Mouse (Mus musculus) heart, embryonic 13.5 days (tissue): ENCODE data around the gene Dppa2. TPM values are rescaled to one million over a fixed set of nuclear protein-coding genes. Genes with fewer than 3 reads are reported as not detected.

Experiments used
- ATAC-seq: fragments of 200-750 bp; cut with Nextera tagmentation; 2 replicates; pipeline ENCODE4 v1.8.0; 2017; ENCODE audit warnings: moderate TSS enrichment; ENCODE audit not compliant: insufficient number of reproducible peaks, low FRiP score, low TSS enrichment; ENCODE audit errors: extremely low read depth
- H3K27ac ChIP-seq: fragments of 300-500 bp; sonication (generic); replicated peaks from 2 replicates; pipeline ENCODE4 v1.5.1; 2015; ENCODE audit warnings: moderate library complexity, mild to moderate bottlenecking, inconsistent platforms
- H3K27me3 ChIP-seq: fragments of 300-500 bp; sonication (generic); replicated peaks from 2 replicates; pipeline ENCODE4 v1.6.1; 2015; ENCODE audit warnings: mild to moderate bottlenecking, inconsistent platforms
- H3K36me3 ChIP-seq: fragments of 300-500 bp; sonication (generic); 2 replicates; pipeline ENCODE4 v1.6.1; 2015; ENCODE audit warnings: mild to moderate bottlenecking, inconsistent platforms
- H3K4me1 ChIP-seq: fragments of 300-500 bp; sonication (generic); 2 replicates; pipeline ENCODE4 v1.6.1; 2015; ENCODE audit warnings: inconsistent platforms
- H3K4me2 ChIP-seq: fragments of 300-500 bp; sonication (generic); 2 replicates; pipeline ENCODE4 v1.6.1; 2015; ENCODE audit warnings: inconsistent platforms, mild to moderate bottlenecking, moderate library complexity
- H3K4me3 ChIP-seq: fragments of 300-500 bp; sonication (generic); 2 replicates; pipeline ENCODE4 v1.5.1; 2015; ENCODE audit warnings: moderate library complexity, mild to moderate bottlenecking, inconsistent platforms
- H3K9ac ChIP-seq: fragments of 300-500 bp; sonication (generic); 2 replicates; pipeline ENCODE4 v1.6.1; 2015; ENCODE audit warnings: inconsistent platforms, mild to moderate bottlenecking, moderate library complexity
- H3K9me3 ChIP-seq: fragments of 300-500 bp; sonication (generic); 2 replicates; pipeline ENCODE4 v1.6.1; 2016; ENCODE audit warnings: inconsistent platforms
- WGBS: fragments of 180-500 bp; shearing (Covaris S2); methylation state at CpG from one replicate; pipeline ENCODE4 v1.1.7; 2015; ENCODE audit warnings: mixed read lengths; 5-methylcytosine and 5-hydroxymethylcytosine counted together
- polyA plus RNA-seq: library from polyadenylated mRNA; unstranded; fragments of >200 nt; fragmentation: Nextera tagmentation; extraction: Ambion mirVana; gene quantifications from 2 replicates; pipeline ENCODE4 v1.2.1, GENCODE M21; 2015

Gene Dppa2
- not detected in 2 replicates for polyA plus RNA-seq

- no peak within 1 kb of the TSS for H3K9ac ChIP-seq
- no peak within 1 kb of the TSS for H3K27ac ChIP-seq
- H3K4me2 ChIP-seq = no peak within 1 kb of the TSS
- H3K4me1 ChIP-seq = no peaks in the 10 kb centered on the region
- H3K27me3 ChIP-seq = no peaks in the 10 kb centered on the region
- H3K36me3 ChIP-seq = no peaks in the 10 kb centered on the region
- H3K9me3 ChIP-seq = no peaks in the 10 kb centered on the region
- no peak for ATAC-seq
- H3K4me3 ChIP-seq = no peak within 1 kb of the TSS
- 83% methylated on average over 7 of the region's 7 CpGs for WGBS
These were observed at the start of gene Dppa2 for GRCm38 (mm10) chr16:48303509-48303908. TSS of gene Dppa2 (plus strand) at chr16:48303908.

DNA sequence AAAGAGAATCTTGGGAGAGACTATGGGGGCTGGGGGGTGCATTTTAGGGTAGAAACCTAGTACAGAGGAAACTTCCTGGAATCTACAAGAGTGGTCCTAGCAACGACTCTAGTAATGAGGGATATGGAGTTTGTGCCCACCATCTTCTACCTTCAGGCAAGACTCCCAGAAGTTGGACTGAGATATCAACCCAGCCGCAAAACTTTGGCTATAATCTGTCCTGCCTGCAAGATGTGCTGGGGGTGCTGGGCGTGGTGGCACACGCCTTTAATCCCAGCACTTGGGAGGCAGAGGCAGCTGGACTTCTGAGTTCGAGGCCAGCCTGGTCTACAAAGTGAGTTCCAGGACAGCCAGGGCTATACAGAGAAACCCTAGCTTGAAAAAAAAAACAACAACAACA is 49.1 kb upstream of the Dppa2 start:
- Histone ChIP-seq H3K4me3 (no peak overlapping the region), H3K27me3 (no peaks in the 10 kb centered on the region), H3K27ac (no peak overlapping the region), H3K4me2 (no peak overlapping the region), H3K9ac (no peak overlapping the region), H3K4me1 (0 out of 2 replicates have a peak, but pooled peaks cover 5% of the 10 kb centered on the region), H3K36me3 (no peaks in the 10 kb centered on the region), H3K9me3 (no peaks in the 10 kb centered on the region)
- 82% methylated on average over 5 of the region's 5 CpGs for WGBS
- no peak for ATAC-seq

GRCm38 (mm10) chr16:48259519-48259918 is 44.2 kb upstream of the Dppa2 start:
- H3K36me3 ChIP-seq = no peaks in the 10 kb centered on the region
- WGBS = 85% methylated on average over 4 of the region's 4 CpGs
- H3K9me3 ChIP-seq = no peaks in the 10 kb centered on the region
- no peaks in the 10 kb centered on the region for H3K4me1 ChIP-seq
- no peak overlapping the region for H3K27ac ChIP-seq
- no peak overlapping the region for H3K4me2 ChIP-seq
- H3K9ac ChIP-seq = no peak overlapping the region
- H3K27me3 ChIP-seq = no peaks in the 10 kb centered on the region
- no peak overlapping the region for H3K4me3 ChIP-seq
- ATAC-seq = no peak

GRCm38 (mm10) chr16:48262901-48263300 is 40.8 kb upstream of the Dppa2 start:
- Histone ChIP-seq H3K9me3 (no peaks in the 10 kb centered on the region), H3K27ac (no peak overlapping the region), H3K9ac (no peak overlapping the region), H3K4me3 (no peak overlapping the region), H3K4me2 (no peak overlapping the region), H3K36me3 (no peaks in the 10 kb centered on the region), H3K4me1 (no peaks in the 10 kb centered on the region), H3K27me3 (no peaks in the 10 kb centered on the region)
- no peak for ATAC-seq
- WGBS = 62% methylated on average over 1 of the region's 1 CpGs

DNA sequence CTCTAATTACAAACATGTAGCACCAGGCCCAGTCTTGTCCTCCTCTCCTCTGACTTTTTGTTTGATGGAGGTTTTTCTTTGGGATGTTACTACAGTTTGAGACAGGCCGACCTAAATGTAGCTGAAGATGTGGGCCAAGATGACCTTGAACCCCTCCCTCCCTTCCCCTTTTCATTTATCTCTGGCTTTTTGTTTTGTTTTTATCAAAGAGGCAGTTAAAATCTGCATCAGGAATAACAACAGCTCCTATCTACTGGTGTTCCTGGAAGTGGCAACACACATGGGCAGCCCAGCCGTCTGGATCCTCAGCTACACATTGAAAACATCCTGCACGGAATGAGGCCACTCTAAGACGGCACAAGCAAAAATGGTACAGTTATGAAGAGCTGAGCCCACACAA is 37.9 kb upstream of the Dppa2 start:
- H3K27ac ChIP-seq = no peak overlapping the region
- no peaks in the 10 kb centered on the region for H3K36me3 ChIP-seq
- no peak overlapping the region for H3K4me3 ChIP-seq
- no peaks in the 10 kb centered on the region for H3K27me3 ChIP-seq
- no peak for ATAC-seq
- no peak overlapping the region for H3K4me2 ChIP-seq
- no peak overlapping the region for H3K9ac ChIP-seq
- H3K4me1 ChIP-seq = no peaks in the 10 kb centered on the region
- H3K9me3 ChIP-seq = no peaks in the 10 kb centered on the region
- WGBS = 52% methylated on average over 4 of the region's 4 CpGs

DNA sequence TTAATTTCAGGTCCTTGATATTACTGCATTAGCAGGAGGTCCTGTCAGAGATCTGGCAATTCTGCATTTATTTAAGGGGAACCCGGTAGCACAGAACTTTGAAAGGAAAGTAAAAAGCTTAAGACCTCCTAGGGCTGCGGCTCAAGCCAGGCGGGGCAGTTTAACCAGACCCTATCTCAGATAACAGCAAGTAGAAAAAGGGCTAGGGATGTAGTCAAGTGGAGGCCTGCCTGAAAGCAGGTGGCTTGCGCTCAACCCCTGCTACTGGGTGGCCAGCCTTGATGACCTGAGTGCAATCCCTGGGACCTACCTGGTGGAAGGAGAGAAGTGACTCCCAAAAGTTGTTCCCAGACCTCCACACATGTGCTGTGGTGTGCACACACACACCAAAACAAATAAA is 26.8 kb upstream of the Dppa2 start:
- Histone ChIP-seq H3K9ac (no peak overlapping the region), H3K4me3 (no peak overlapping the region), H3K9me3 (no peaks in the 10 kb centered on the region), H3K27ac (no peak overlapping the region), H3K36me3 (no peaks in the 10 kb centered on the region), H3K4me1 (no peaks in the 10 kb centered on the region), H3K27me3 (no peaks in the 10 kb centered on the region), H3K4me2 (no peak overlapping the region)
- no peak for ATAC-seq
- 51% methylated on average over 4 of the region's 4 CpGs for WGBS

DNA sequence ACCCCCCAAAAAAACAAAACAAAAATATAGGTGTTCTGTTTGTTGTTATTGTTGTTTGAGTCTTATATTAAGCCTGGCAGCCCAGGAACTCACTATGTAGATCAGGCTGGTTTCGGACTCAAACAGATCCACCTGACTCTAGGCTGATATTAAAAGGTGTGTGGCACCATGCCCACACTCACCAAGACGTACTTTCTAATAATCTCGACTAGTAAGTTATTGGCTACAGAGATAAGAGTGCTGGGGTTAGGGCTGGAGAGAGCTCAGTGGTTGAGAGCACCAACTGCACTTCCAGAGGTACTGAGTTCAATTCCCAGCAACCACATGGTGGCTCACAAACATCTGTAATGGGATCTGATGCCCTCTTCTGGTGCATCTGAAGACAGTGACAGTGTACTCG is 22.8 kb upstream of the Dppa2 start:
- 81% methylated on average over 4 of the region's 4 CpGs for WGBS
- Histone ChIP-seq H3K4me2 (no peak overlapping the region), H3K27ac (no peak overlapping the region), H3K9me3 (no peaks in the 10 kb centered on the region), H3K27me3 (no peaks in the 10 kb centered on the region), H3K36me3 (no peaks in the 10 kb centered on the region), H3K4me3 (no peak overlapping the region), H3K9ac (no peak overlapping the region), H3K4me1 (no peaks in the 10 kb centered on the region)
- no peak for ATAC-seq

- H3K27me3 ChIP-seq = no peaks in the 10 kb centered on the region
- H3K36me3 ChIP-seq = no peaks in the 10 kb centered on the region
- no peak overlapping the region for H3K4me3 ChIP-seq
- no peaks in the 10 kb centered on the region for H3K4me1 ChIP-seq
- ATAC-seq = no peak
- H3K27ac ChIP-seq = no peak overlapping the region
- WGBS = 59% methylated on average over 1 of the region's 1 CpGs
- H3K9ac ChIP-seq = no peak overlapping the region
- no peaks in the 10 kb centered on the region for H3K9me3 ChIP-seq
- no peak overlapping the region for H3K4me2 ChIP-seq
These were observed 20.9 kb upstream of the Dppa2 start for GRCm38 (mm10) chr16:48282801-48283200.

GRCm38 (mm10) chr16:48283517-48283916 is 20.2 kb upstream of the Dppa2 start, which contains the start of gene Dppa4:
TSS of gene Dppa4 (plus strand) at chr16:48283733.
- no peak within 1 kb of the TSS for H3K4me2 ChIP-seq
- H3K9me3 ChIP-seq = no peaks in the 10 kb centered on the region
- no peaks in the 10 kb centered on the region for H3K36me3 ChIP-seq
- no peaks in the 10 kb centered on the region for H3K27me3 ChIP-seq
- 71% methylated on average over 4 of the region's 4 CpGs for WGBS
- no peak for ATAC-seq
- H3K4me3 ChIP-seq = no peak within 1 kb of the TSS
- no peak within 1 kb of the TSS for H3K27ac ChIP-seq
- no peaks in the 10 kb centered on the region for H3K4me1 ChIP-seq
- no peak within 1 kb of the TSS for H3K9ac ChIP-seq

GRCm38 (mm10) chr16:48285517-48285916 is 18.2 kb upstream of the Dppa2 start:
- H3K4me1 ChIP-seq = no peaks in the 10 kb centered on the region
- 87% methylated on average over 4 of the region's 4 CpGs for WGBS
- H3K36me3 ChIP-seq = no peaks in the 10 kb centered on the region
- no peak for ATAC-seq
- no peak overlapping the region for H3K4me3 ChIP-seq
- no peaks in the 10 kb centered on the region for H3K27me3 ChIP-seq
- no peaks in the 10 kb centered on the region for H3K9me3 ChIP-seq
- H3K9ac ChIP-seq = no peak overlapping the region
- no peak overlapping the region for H3K4me2 ChIP-seq
- no peak overlapping the region for H3K27ac ChIP-seq

DNA sequence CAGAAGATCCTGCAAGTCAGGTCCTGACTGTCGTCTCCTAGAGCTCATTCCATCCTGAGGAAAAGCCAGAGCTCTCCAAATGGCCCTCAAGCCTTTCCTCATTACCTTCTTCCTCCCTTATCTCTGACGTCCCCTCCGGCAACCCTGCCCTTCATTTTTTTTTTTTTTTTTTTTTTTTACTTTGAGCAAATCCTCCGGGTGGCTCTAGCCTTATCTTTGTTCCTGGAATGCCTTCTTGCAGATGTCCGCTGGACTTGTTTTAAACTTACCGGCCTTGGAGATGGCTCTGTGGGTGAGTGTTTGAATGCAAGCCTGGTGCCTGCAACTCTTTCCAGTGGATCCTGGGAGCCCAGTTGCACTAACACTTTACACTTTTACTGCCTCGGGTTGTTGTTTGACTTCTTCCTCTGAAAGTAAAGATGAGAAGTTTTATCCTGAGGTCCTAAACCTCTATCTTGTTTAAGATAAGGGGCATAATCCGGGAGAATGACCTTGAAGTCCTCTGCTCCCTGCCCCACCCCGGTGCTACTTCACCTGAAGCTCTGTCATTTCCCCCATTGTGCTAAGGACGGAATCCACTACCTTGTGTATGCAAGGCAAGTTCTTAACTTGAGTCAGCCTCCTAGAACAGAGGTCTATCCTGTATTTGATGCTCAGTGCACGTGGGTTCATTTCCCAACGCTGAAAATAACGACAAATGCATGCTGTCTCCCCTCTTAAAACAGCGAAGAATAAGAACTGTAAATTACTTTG is 6.1 kb upstream of the Dppa2 start:
- no peak overlapping the region for H3K4me3 ChIP-seq
- H3K36me3 ChIP-seq = no peaks in the 10 kb centered on the region
- no peak overlapping the region for H3K27ac ChIP-seq
- ATAC-seq = no peak
- 32% methylated on average over 14 of the region's 14 CpGs for WGBS
- no peak overlapping the region for H3K4me2 ChIP-seq
- peaks cover 6% of the 10 kb centered on the region for H3K4me1 ChIP-seq
- H3K9ac ChIP-seq = no peak overlapping the region
- no peaks in the 10 kb centered on the region for H3K9me3 ChIP-seq
- no peaks in the 10 kb centered on the region for H3K27me3 ChIP-seq

DNA sequence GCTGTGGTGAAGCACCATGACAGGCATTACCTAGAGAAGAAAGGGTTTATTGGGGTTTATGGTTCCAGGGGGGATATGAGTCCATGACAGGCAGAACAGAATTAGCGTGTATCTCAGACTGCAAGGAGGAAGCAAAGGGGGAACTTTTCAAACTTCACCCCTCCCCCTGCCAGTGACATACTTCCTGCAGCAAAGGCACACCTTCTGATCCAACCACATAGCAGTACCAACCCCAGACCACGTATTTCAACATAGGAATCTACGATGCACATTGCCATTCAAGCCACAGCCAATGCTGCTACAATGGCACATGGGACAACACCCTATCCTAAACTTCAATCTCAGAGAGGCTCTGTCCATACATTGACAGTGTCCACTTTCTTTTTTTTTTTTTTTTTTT is 3.8 kb upstream of the Dppa2 start:
- no peak overlapping the region for H3K27ac ChIP-seq
- no peaks in the 10 kb centered on the region for H3K36me3 ChIP-seq
- ATAC-seq = no peak
- 71% methylated on average over 3 of the region's 3 CpGs for WGBS
- H3K9me3 ChIP-seq = no peaks in the 10 kb centered on the region
- no peaks in the 10 kb centered on the region for H3K27me3 ChIP-seq
- H3K9ac ChIP-seq = no peak overlapping the region
- no peak overlapping the region for H3K4me2 ChIP-seq
- peaks cover 6% of the 10 kb centered on the region for H3K4me1 ChIP-seq
- no peak overlapping the region for H3K4me3 ChIP-seq
